Mouse (Mus musculus): ENCODE results near the gene Olfr543. TPM values are rescaled to one million over a fixed set of nuclear protein-coding genes. Genes with fewer than 3 reads are reported as not detected.
A peak's percentile ranks its signal among the peaks of the same experiment; 100 is the strongest.
"Not testable (repeated sequence)": the region's sequence is repeated elsewhere in the genome, so short reads cannot be mapped to it uniquely, and the experiment has no call there.

Gene Olfr543
- not detected for total RNA-seq (2021)

DNA sequence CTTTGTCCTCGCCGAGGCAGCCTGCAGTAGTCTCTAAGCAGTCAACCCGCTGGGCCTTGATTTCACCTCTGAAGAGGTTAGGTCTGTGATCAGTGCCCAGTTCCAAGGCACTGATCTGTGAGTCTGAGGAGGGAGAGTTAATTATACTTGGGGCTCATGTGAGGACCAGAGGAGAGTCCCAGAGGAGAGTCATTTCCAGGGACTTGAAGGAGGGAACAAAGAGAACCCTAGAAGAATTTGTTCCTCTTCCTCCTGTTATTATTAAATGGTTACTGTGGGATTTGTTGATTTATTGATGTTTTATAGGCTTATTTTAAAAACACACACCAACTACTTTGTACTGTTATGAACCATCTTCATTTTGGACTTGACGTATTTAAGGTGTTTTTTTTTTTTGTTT, at the start of gene Olfr543:
Gene Olfr543 (minus strand): TSS at position 101 of the 400 bp plus-strand sequence.
- intact Hi-C loops (cut with DNase I), result no loop called here
- DNase-seq (ENCODE audit: low spot score in 2 of 2), result no peak

GRCm38 (mm10) chr7:102529052-102529451, 47.6 kb upstream of the Olfr543 start:
- DNase-seq (ENCODE audit: low spot score in 2 of 2), result no peak
- intact Hi-C loops (cut with DNase I), result no loop called here

GRCm38 (mm10) chr7:102517051-102517335, 35.5 kb upstream of the Olfr543 start:
- intact Hi-C loops (cut with DNase I), result loop anchor here (10.0 kb wide), 1 partner anchor 178 kb away; the partner anchor contains the start of gene Olfr557
- no peak for DNase-seq (ENCODE audit: low spot score in 2 of 2)

DNA sequence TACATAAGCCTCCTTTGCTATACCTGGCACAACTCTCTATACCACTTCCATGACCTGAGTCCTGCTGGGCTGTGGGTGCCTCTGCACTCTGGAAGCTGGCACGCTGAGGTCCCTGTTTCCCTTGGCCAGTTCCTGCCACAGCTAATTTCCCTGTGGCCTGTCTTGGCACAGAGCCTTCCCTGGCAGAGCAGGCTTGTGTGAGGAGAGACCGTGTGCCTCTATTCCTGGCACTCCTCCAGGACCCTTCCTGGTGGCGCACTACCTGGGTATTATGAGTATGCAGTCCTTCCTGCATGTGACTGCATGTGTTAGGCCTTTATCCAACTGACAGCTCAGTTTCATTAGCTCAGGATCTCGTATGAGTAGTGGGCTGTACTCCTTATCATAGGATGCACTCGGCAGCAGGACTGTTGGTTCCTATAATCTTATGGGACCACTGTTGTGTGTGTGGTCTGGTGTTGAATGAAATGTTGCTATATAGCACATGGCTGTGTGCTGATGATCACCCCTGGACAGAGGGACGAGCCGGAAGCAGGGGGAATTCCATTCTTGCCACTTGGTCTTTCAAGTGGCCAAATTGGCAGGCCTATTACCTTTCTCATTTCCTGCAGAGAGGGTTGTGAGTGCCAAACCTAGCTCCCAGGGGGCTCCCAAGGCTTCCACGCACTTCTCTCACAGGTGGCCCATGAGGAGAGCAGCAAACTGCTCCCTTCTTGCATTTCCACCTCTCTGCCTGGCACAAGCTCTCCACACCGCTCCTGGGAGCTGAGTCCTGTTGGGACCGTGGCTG, 35.0 kb upstream of the Olfr543 start:
- intact Hi-C loops (cut with DNase I), result loop anchor here (10.0 kb wide), 1 partner anchor 178 kb away; the partner anchor contains the start of gene Olfr557
- no peak for DNase-seq (ENCODE audit: low spot score in 2 of 2)

DNA sequence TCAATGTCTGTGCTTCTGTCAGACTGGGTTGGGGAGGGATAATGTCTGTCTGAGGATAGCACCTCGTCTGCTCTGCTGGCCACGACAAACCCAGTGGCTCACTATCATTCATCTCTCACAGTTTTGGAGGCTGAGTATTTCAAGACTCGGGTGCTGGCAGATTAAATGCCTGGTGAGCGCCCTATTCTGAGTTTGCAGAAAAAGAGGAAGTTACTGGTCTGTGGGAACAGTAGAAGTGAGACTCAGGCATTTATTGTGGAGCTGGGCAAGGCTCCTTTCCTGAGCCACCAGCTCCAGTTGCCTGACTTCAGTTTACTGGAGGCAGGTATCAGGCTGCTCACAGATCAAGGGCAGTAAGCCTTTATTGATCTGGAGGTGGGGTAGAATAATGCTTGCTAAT, 32.7 kb upstream of the Olfr543 start:
- intact Hi-C loops (cut with DNase I), result loop anchor here (5.0 to 10.0 kb wide), 2 partner anchors 181 to 1358 kb away; partner anchors contain the start of gene Olfr557
- no peak for DNase-seq (ENCODE audit: low spot score in 2 of 2)

DNA sequence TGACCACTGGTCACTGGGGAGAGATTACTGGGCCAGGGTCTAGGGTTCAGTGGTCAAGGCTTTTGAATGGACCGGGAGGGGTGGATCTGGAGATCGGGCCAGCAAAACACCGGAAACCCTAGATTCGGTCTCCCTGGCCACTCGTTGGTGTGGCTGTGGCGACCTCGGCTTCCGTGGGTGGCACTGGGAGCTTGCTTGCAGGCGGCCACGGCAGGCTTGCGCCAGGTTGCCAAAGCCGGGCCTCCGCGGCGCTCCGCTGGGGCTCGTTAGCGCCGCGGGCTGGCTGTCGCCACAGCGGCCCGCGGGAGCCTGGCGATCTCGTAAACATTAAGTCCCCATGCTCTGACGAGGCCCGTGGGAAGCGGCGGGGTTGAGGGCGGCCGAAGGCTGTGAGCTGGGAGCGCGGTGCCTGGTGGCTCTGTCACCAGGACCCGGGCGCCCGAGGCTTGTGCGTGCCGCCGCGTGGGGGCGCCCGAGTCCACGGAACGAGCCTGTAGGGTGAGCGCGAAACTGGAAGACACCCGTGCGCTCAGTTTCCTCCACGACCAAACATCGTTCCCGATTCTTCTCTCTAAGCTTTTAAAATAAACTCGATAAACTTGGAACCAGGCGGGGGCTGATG, 31.4 kb upstream of the Olfr543 start:
- peak; percentile 82 to 84 for DNase-seq (ENCODE audit: low spot score in 2 of 2)
- intact Hi-C loops (cut with DNase I), result loop anchor here (2.0 to 10.0 kb wide), 4 partner anchors 124 to 1359 kb away; partner anchors contain the start of gene Olfr557

DNA sequence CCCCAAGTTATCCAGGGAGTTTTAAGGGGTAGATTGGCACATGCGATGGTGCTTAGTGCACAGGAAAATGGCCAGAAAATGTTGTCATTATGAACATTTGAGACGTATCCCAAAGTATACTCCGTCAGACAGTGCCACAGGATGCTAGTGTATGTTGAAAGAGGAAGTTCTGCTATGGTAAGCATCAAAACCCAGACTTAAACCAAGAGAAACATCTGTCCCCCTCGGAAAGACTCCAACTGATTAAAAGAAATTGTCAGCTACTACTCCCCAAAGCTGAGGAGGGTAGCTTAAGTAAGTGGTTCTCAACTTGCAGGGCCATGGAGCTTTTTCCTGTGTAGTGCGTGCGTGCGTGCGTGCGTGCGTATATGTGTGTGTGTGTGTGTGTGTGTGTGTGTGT, 30.4 kb upstream of the Olfr543 start:
- DNase-seq (ENCODE audit: low spot score in 2 of 2), result no peak
- intact Hi-C loops (cut with DNase I), result loop anchor here (2.0 to 10.0 kb wide), 4 partner anchors 125 to 1360 kb away; partner anchors contain the start of gene Olfr557

DNA sequence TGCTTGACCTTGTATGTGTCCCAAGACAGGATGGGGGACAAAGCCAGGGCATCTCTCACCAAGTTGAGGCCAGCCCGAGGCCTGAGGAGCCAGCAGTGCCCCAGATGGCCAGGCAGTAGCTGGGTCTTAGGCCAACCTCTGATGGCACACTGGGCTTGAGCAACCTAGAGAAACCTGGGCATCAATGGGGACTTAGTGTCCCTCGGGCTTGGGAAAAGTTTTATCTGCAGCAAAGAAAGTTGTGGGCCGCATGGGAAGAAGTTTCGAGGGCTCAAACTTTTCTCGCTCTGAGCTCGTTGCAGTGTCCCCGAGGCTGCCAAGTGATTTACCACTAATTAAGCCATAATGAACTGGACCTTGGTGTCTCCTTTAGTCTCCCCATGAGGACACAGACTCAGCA, 28.2 kb upstream of the Olfr543 start:
- intact Hi-C loops (cut with DNase I), result loop anchor here (5.0 to 10.0 kb wide), 2 partner anchors 185 to 1363 kb away; partner anchors contain the start of gene Olfr557
- DNase-seq (ENCODE audit: low spot score in 2 of 2), result no peak

DNA sequence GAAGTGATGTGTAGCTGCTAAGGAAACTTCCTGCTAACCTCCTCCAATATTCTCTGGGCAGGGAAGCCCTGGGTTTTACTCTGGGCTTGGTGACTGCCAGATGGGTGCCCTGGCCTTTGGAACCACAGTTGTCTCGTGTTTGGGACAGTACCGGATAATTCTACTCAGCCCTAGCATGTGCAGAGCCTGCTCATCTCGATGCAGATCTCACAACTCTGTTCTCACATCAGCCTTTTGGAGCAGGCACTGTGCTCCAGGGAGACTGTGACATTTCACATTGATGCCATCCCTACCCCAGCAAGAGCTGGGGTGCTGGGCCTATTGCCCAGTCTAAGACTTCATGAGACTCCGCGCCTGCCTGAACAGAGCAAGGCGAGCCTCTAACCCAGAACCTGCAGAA, 27.2 kb upstream of the Olfr543 start:
- intact Hi-C loops (cut with DNase I), result no loop called here
- no peak for DNase-seq (ENCODE audit: low spot score in 2 of 2)

GRCm38 (mm10) chr7:102508066-102508465, 26.6 kb upstream of the Olfr543 start:
- DNase-seq (ENCODE audit: low spot score in 2 of 2), result no peak
- intact Hi-C loops (cut with DNase I), result no loop called here

DNA sequence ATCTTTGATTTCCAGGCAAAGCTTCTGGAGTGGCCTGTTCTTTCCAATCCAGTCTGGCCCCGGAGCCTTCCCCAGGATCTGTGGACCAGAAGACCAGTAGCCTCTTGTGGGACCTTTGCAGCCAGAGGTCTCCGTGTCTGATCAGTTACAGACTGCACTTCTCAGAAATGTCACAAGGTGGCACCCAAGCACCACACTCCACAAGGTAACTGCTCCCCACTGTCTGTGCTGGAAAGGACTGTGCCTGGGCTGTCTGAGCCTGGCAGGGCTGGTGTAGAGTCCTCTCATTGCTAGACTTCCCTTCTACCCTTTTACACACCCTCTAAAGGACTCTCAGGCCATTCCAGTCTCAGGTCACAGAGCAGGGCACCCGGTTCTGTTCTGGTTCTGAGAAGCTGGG, 25.4 kb upstream of the Olfr543 start:
- DNase-seq (ENCODE audit: low spot score in 2 of 2), result peak; percentile 68 to 74
- intact Hi-C loops (cut with DNase I), result no loop called here

GRCm38 (mm10) chr7:102501986-102502385, 20.5 kb upstream of the Olfr543 start:
- intact Hi-C loops (cut with DNase I), result no loop called here
- no peak for DNase-seq (ENCODE audit: low spot score in 2 of 2)

GRCm38 (mm10) chr7:102499473-102499872, 18.0 kb upstream of the Olfr543 start, which contains the start of gene Olfr545:
TSS of gene Olfr545 (minus strand) at chr7:102499573.
- no peak for DNase-seq (ENCODE audit: low spot score in 2 of 2)
- intact Hi-C loops (cut with DNase I), result no loop called here

DNA sequence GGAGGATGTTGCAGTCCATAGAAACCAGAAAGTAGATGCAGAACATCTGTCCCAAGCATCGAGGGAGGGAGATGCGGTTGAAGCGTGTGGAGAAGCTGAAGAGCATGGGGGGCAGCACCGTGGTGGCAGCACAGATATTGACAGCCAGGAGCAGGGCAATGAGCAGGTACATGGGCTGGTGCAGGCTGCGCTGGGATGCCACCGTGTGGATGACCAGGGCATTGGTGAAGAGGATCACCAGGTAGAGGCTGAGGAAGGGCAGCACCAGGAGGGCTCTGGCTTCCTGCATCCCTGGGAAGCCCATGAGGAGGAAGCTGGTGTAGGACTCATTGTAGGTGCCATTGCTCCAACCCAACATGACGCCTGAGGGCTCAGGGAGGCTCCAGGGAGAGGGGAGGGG, 12.9 kb upstream of the Olfr543 start:
- intact Hi-C loops (cut with DNase I); DNase-seq (ENCODE audit: low spot score in 2 of 2): not testable (repeated sequence)

- no peak for DNase-seq (ENCODE audit: low spot score in 2 of 2)
- intact Hi-C loops (cut with DNase I), result no loop called here
Observed at GRCm38 (mm10) chr7:102488161-102488560, 6.7 kb upstream of the Olfr543 start, which contains the start of gene Olfr544. TSS of gene Olfr544 (minus strand) at chr7:102488313.

- intact Hi-C loops (cut with DNase I), result no loop called here
- no peak for DNase-seq (ENCODE audit: low spot score in 2 of 2)
Observed at GRCm38 (mm10) chr7:102486105-102486504, 4.6 kb upstream of the Olfr543 start.

DNA sequence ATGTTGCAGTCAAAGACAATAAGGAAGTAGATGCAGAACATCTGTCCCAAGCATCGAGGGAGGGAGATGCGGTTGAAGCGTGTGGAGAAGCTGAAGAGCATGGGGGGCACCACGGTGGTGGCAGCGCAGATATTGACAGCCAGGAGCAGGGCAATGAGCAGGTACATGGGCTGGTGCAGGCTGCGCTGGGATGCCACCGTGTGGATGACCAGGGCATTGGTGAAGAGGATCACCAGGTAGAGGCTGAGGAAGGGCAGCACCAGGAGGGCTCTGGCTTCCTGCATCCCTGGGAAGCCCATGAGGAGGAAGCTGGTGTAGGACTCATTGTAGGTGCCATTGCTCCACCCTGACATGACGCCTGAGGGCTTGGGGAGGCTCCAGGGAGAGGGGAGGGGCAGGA, 3.3 kb upstream of the Olfr543 start:
- DNase-seq (ENCODE audit: low spot score in 2 of 2), result not testable (repeated sequence)

GRCm38 (mm10) chr7:102483665-102484064, 2.2 kb upstream of the Olfr543 start:
- intact Hi-C loops (cut with DNase I), result no loop called here
- no peak for DNase-seq (ENCODE audit: low spot score in 2 of 2)

More for the DNA sequence above, 3.3 kb upstream of the Olfr543 start:
- intact Hi-C loops (cut with DNase I), result not testable (repeated sequence)

DNA sequence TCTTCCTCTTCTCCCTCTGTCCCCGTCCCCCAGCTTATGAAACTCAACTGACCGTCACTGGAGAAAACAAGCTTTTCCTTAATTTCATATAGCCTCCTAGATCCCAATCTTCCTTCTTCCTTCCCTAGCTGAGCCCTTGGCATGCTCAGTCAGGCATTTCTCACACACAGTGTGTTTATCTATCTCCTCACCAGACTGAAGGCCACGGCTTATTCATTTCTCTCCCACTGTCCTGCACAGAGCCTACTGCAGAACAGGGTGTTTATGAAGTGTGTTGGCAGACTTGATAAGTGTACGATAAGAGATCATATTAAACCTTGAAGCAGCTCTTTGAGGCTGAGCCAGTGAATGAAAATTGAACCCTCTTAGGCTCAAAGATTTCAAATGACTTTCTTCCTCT, 658 bp downstream of the Olfr543 start:
- intact Hi-C loops (cut with DNase I), result no loop called here
- DNase-seq (ENCODE audit: low spot score in 2 of 2), result no peak

GRCm38 (mm10) chr7:102479368-102480078, 2.0 kb downstream of the Olfr543 start:
- no peak for DNase-seq (ENCODE audit: low spot score in 2 of 2)
- intact Hi-C loops (cut with DNase I), result no loop called here
